Mouse (Mus musculus) cerebellum, postnatal 36 days (tissue): Measurements from ENCODE around the gene Dpp6.

Source experiments
- DNase-seq, 2 experiments: peaks; one replicate each; pipeline ENCODE4 v3.0.0; 2021 to 2022; ENCODE audit warnings: mixed read lengths in 2 of 2

The Dpp6 gene

GRCm38 (mm10) chr5:27544816-27545270, 727.8 kb downstream of the Dpp6 start:
- peak; percentile 28 to 54 for DNase-seq

GRCm38 (mm10) chr5:27549291-27549690, 732.3 kb downstream of the Dpp6 start:
- DNase-seq: no peak

GRCm38 (mm10) chr5:27565700-27566099, 748.7 kb downstream of the Dpp6 start:
- DNase-seq: peak; percentile 22 to 32

- no peak for DNase-seq
Measured at GRCm38 (mm10) chr5:27587970-27588758, 771.2 kb downstream of the Dpp6 start.

- no peak for DNase-seq
Measured at GRCm38 (mm10) chr5:27604132-27604531, 787.1 kb downstream of the Dpp6 start.

GRCm38 (mm10) chr5:27615769-27616168, 798.8 kb downstream of the Dpp6 start:
- DNase-seq: peak; percentile 78 to 80

GRCm38 (mm10) chr5:27621811-27622210, 804.8 kb downstream of the Dpp6 start:
- no peak for DNase-seq

GRCm38 (mm10) chr5:27623876-27624275, 806.9 kb downstream of the Dpp6 start:
- no peak for DNase-seq

GRCm38 (mm10) chr5:27632151-27632550, 815.1 kb downstream of the Dpp6 start:
- no peak for DNase-seq

GRCm38 (mm10) chr5:27635941-27636340, 818.9 kb downstream of the Dpp6 start:
- DNase-seq: peak in 1 of 2 experiments; percentile 22

- no peak for DNase-seq
Measured at GRCm38 (mm10) chr5:27641876-27642275, 824.9 kb downstream of the Dpp6 start.

GRCm38 (mm10) chr5:27651879-27652814, 835.1 kb downstream of the Dpp6 start:
- DNase-seq: peak; percentile 46 to 52

GRCm38 (mm10) chr5:27656101-27656500, 839.1 kb downstream of the Dpp6 start:
- no peak for DNase-seq

- DNase-seq: no peak
Measured at GRCm38 (mm10) chr5:27657672-27658071, 840.7 kb downstream of the Dpp6 start.

GRCm38 (mm10) chr5:27658165-27658564, 841.2 kb downstream of the Dpp6 start:
- DNase-seq: no peak

GRCm38 (mm10) chr5:27658569-27658968, 841.6 kb downstream of the Dpp6 start:
- no peak for DNase-seq

GRCm38 (mm10) chr5:27659019-27659418, 842.0 kb downstream of the Dpp6 start:
- DNase-seq: no peak

GRCm38 (mm10) chr5:27659781-27660180, 842.8 kb downstream of the Dpp6 start:
- no peak for DNase-seq

- DNase-seq: no peak
Measured at GRCm38 (mm10) chr5:27664111-27664510, 847.1 kb downstream of the Dpp6 start.

GRCm38 (mm10) chr5:27671487-27671886, 854.5 kb downstream of the Dpp6 start:
- DNase-seq: no peak

GRCm38 (mm10) chr5:27677247-27677666, 860.3 kb downstream of the Dpp6 start:
- DNase-seq: peak; percentile 54 to 56

- DNase-seq: no peak
Measured at GRCm38 (mm10) chr5:27679151-27679550, 862.1 kb downstream of the Dpp6 start.

GRCm38 (mm10) chr5:27680476-27680875, 863.5 kb downstream of the Dpp6 start:
- DNase-seq: peak; percentile 45 to 53
